Mouse (Mus musculus): ENCODE data around the gene Fbf1.

DNA sequence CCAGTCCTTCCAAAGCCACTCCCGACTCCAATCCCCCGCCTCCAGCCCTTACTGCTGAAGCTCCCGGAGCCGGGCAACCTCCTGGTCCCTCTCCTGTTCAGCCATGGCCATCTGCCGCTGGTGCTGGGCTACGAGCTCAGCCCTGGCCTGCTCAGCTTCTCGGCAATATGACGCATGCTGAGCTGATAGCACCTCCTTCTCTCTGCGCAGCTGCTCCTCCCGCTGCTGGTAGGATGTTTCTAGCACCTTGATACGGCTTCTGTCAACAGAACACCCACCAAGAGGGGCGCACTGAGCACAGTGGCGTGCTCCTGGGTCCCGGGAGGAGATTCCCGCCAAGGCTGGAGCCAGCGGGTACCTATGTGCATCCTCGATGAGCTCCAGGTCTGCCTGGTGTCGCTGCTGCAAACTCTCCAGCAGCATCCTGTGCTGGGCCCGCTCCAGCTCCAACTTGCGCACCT lies 19.2 kb downstream of the Fbf1 start:
- TF ChIP-seq CTCF (IDR thresholded peaks at IDR 0.05; ENCODE audit: insufficient read depth, low read depth, low read length) = no peak
- no peak for TF ChIP-seq POLR2A (IDR thresholded peaks at IDR 0.05; ENCODE audit: insufficient read depth, low read depth, low read length)
